Mouse (Mus musculus): Measurements from ENCODE around the gene Rnaseh2a. TPM values are rescaled to one million over a fixed set of nuclear protein-coding genes. Genes with fewer than 3 reads are reported as not detected.

The Rnaseh2a gene
- 37.5 and 39.7 TPM in 2 replicates for polyA plus RNA-seq (2012; rRNA removed)

DNA sequence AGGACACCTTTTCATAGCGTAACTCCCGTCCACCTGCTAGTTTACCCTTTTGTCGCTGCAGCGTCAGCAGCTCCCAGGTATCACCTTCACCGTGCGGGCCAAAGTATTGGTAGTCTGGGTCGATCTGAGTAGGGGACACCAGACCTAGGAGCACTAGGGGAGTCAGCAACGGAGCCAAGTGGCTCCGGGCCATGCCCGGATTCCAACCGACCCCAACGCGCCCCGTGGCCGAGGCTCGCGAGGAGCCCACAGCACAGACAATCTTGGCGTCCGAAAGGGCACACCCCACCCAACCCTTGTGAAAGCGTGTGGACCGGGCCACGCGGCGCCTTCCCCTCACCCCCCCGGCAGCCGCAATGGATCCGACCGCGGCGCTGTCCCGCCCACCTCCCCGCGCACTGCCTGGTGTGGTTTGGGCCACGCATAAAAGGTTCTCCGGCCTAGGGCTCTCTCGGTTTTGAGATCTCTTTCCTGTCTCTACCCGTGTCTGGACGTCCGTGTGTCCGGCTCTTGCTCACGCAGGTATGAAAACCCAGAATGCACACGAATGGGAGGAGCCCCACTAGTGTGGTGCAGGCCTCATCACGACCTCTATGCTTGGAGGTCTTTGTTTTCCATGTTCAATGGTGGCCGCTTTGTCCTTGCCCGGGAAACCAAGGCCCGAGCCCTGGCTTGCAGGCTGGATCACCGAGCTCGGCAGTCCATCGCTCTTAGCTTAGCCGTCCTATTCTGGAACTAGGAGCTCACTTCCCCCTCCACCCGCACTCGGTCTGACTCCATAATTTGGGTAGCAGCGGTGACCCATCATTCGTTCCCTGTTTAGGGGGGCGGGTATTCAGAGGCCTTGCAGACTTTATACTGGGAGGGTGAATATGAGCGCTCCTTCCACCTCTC is at the start of gene Rnaseh2a, which contains the start of the genes Gm49661 and Prdx2:
Rnaseh2a (minus strand) TSS at position 527 of the 894 bp plus-strand sequence.
Gm49661 (minus strand) TSS at position 193 of the 894 bp plus-strand sequence.
Prdx2 (plus strand) TSS at position 347 of the 894 bp plus-strand sequence.
- peak in 1 of 2 experiments; percentile 77 for DNase-seq (ENCODE audit: extremely low spot score in 1 of 2, low spot score in 1 of 2)

GRCm38 (mm10) chr8:85017209-85017608 is 47.6 kb upstream of the Rnaseh2a start:
- DNase-seq (ENCODE audit: extremely low spot score in 1 of 2, low spot score in 1 of 2) = no peak

GRCm38 (mm10) chr8:85016724-85017123 is 47.2 kb upstream of the Rnaseh2a start:
- no peak for DNase-seq (ENCODE audit: extremely low spot score in 1 of 2, low spot score in 1 of 2)

- no peak for DNase-seq (ENCODE audit: extremely low spot score in 1 of 2, low spot score in 1 of 2)
Observed at GRCm38 (mm10) chr8:85014431-85014830, 44.9 kb upstream of the Rnaseh2a start, which contains the start of gene Best2. Best2 (minus strand) TSS chr8:85014531.

DNA sequence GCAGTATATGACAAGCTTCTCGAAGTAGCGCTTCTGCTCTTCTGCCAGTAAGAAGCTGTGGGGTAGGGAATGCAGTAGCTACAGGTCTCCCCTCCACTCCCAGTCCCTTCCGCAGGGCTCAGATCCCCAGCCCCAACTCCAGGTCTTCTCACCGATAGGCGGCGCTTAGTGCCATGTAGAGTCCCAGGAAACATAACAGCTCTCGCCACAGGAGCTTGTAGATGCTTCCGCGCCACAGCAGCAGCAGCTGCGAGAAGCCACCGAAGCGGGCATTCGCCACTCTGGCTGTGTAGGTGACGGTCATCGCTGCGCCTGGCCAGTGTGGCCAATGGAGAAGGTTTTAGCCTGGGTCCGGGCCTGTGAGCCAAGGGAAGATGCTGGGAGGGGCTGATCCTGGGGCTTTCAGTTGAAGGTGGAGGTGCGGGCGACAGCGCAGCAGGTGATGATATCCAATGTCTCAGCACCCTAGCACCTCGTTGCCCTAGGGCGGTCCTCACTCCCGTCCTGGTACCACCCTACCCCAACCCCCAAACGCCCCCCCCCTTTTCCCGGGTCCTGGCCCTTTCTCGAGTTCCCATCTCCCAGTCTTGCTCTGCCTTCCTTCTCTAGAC is 43.8 kb upstream of the Rnaseh2a start:
- DNase-seq (ENCODE audit: extremely low spot score in 1 of 2, low spot score in 1 of 2) = peak; percentile 56 to 83

DNA sequence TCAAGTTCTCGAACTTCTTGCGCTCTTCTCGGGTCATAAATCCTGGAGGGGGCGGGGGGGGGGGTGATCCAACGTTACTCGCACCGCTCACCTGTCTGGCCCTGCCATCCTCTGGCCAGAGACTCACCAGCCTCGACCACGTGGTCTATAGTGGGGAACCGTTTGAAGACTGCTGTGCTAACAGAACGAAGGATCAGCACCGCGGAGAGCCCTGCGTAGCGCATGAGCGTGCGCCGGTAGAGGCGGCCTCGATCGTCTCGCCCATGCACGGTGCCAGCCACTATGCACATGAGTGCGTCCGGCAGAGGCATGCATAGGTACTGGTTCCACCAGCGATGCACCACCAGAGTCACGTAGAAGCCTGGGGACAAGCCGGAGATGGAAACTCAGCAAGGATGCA is 41.7 kb upstream of the Rnaseh2a start:
- DNase-seq (ENCODE audit: extremely low spot score in 1 of 2, low spot score in 1 of 2) = no peak

DNA sequence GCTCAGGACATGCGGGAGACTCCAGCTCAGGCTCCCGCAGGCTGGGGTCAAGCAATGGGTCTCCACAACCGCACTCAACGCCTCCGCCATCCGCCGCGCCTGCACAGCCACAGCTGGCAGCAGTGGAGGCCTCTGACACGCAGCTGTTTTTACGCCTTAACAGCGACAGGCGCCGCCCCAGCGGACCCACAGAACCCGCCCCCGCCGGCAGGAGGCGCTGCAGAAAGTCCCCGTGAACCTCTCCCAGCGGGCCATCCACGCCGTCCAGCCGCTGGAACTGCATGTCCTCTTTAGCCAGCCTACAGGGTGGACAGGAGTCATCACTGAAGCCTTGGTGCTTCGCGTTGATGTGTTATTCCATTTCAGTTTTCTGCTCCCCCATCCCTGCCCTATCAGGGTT is 38.1 kb upstream of the Rnaseh2a start:
- no peak for DNase-seq (ENCODE audit: extremely low spot score in 1 of 2, low spot score in 1 of 2)

GRCm38 (mm10) chr8:84997649-84998295 is 28.2 kb upstream of the Rnaseh2a start:
- DNase-seq (ENCODE audit: extremely low spot score in 1 of 2, low spot score in 1 of 2) = peak; percentile 81 to 97

- DNase-seq (ENCODE audit: extremely low spot score in 1 of 2, low spot score in 1 of 2) = no peak
Observed at GRCm38 (mm10) chr8:84996978-84997377, 27.4 kb upstream of the Rnaseh2a start.

DNA sequence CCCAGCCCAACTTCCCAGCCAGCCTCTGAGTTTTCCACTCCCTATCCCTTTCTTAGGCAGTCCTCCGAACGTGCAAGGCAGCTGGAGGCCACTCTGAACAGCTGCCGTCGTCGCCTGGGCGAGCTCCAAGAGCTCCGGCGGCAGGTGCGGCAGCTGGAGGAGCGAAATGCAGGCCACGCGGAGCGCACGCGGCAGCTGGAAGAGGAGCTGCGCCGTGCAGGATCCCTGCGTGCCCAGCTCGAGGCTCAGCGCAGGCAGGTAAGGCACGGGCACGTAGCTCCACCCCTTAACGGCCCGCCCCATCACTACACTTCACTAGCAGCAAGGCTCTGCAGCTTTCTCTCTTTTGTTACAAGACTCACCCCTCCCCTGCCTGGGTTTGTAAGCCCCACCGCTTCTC is 26.1 kb upstream of the Rnaseh2a start:
- no peak for DNase-seq (ENCODE audit: extremely low spot score in 1 of 2, low spot score in 1 of 2)

GRCm38 (mm10) chr8:84994375-84994774 is 24.8 kb upstream of the Rnaseh2a start:
- no peak for DNase-seq (ENCODE audit: extremely low spot score in 1 of 2, low spot score in 1 of 2)

DNA sequence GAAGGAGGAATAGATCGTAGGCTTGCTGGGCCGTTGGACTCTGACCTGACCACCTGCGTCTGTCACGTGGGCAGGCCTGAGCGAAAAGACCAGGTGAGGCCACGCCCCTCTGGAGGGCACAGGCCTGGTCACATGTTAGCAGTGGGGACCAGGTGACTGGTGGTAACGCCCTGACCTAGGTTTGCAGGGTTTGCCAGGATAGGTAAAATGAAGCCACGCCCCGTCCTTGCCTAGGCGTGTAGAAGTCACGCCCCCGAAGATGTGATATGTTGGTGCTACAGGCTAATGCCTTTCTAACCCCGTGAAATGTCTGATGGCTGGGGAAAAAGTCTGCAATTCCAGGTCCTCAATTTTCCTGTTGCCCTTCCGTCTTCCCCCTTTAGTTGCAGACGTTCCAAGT is 21.3 kb upstream of the Rnaseh2a start:
- DNase-seq (ENCODE audit: extremely low spot score in 1 of 2, low spot score in 1 of 2) = no peak

DNA sequence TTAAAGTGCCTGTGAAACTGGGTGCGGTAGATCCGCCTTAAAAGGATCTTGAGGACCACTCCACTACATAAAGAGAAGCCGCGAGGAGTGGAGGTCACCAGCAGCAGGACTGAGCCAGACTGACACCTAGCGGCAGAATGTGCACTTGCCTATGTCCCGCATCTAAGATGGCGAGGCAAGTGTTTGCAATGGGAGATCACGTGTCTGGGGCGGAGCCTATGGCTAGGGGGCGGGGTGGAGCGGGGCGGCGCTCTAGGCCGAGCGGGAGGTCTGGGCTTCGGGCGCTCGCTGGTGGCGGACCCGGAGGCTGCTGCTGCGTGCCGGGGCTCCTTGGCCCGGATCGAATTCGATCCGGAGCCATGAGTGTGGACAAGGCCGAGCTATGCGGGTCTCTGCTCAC is 20.8 kb upstream of the Rnaseh2a start, which contains the start of gene Hook2:
Hook2 (plus strand) TSS at position 255 of the 400 bp plus-strand sequence.
- DNase-seq (ENCODE audit: extremely low spot score in 1 of 2, low spot score in 1 of 2) = peak; percentile 95 to 98

DNA sequence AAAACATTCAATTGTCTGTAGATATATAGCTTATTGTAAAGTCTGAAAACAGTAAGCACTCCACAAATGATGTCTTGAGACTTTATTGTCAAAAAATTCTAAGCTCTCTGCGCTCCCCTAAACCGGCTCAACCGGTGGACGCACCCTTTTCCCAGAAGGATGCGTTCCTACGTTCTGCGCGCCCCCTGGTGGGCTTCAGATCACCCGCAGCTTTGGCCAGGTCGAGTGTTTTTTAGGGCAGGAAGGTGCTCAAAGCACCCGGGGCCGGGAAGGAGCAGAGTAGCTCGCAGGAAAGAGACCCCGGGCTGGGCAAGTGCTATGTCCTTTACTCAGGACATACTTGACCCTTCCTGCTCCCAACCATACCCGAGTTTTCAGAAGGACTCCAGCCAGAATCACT is 20.2 kb upstream of the Rnaseh2a start:
- DNase-seq (ENCODE audit: extremely low spot score in 1 of 2, low spot score in 1 of 2) = peak; percentile 77 to 94

DNA sequence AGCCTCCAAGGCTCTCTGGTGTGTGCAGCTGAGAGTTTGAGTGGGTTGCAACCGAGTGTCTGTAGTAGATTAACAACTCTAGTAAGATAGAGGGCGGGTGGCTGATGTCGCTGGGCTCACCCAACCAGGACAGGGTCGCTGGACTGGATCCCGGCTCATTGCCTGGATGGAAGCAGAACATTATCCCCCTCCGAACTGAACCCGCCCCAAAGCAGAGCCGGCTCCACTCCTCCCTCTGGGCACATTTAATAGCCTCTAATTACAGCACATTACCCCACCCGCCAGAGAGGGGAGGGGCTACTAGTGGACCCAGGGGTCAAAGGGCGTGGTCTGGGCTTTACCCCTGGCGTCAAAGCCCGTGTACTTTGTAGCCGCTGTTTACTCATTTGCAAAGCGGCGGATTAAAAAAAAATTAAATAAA is 19.8 kb upstream of the Rnaseh2a start:
- DNase-seq (ENCODE audit: extremely low spot score in 1 of 2, low spot score in 1 of 2) = no peak

GRCm38 (mm10) chr8:84987903-84988302 is 18.3 kb upstream of the Rnaseh2a start:
- DNase-seq (ENCODE audit: extremely low spot score in 1 of 2, low spot score in 1 of 2) = no peak

GRCm38 (mm10) chr8:84987388-84987787 is 17.8 kb upstream of the Rnaseh2a start:
- no peak for DNase-seq (ENCODE audit: extremely low spot score in 1 of 2, low spot score in 1 of 2)

GRCm38 (mm10) chr8:84986379-84986945 is 16.9 kb upstream of the Rnaseh2a start:
- no peak for DNase-seq (ENCODE audit: extremely low spot score in 1 of 2, low spot score in 1 of 2)

DNA sequence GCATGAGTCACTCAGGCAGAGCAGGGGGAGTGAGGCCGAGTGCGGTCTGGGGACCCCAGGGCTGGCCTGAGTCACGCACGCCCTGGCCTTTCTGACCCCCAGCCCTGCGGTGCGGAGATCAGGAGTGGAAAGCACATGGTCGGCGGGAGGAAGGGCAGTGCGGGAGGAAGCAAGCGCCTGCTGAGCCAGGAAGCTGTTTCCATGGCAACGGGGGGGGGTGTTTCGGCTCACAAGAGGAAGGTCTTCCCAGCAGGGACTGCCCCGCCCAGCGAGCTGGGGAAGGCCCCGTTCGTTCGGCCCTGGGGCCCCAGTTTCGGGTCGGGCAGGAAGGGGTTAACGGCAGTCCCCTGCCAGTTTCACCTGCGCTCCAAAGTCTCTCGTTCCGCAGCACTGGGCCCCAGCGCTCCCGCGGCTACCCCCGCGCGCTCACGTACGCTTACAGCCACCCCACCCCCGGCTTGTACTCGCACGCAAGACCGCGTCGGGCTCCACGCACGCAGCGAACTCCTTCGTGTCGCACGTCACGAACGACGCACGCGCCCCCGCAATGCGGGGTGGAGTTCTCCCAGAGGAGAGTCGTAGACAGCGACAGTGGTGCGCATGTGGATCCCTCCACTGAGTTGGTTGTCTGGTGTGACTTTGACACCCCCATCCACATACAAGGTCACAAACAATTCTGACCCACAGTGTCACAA is 16.3 kb upstream of the Rnaseh2a start:
- peak; percentile 92 to 96 for DNase-seq (ENCODE audit: extremely low spot score in 1 of 2, low spot score in 1 of 2)

Measured in frontal cortex, adult 2 months (tissue).